Mouse (Mus musculus): ENCODE data around the gene Clba1. TPM values are rescaled to one million over a fixed set of nuclear protein-coding genes. Genes with fewer than 3 reads are reported as not detected.
"Not testable (repeated sequence)": the region's sequence is repeated elsewhere in the genome, so short reads cannot be mapped to it uniquely, and the experiment has no call there.

Gene Clba1
- polyA plus RNA-seq, 1 experiment from 2014 or later, result 46.3 TPM

DNA sequence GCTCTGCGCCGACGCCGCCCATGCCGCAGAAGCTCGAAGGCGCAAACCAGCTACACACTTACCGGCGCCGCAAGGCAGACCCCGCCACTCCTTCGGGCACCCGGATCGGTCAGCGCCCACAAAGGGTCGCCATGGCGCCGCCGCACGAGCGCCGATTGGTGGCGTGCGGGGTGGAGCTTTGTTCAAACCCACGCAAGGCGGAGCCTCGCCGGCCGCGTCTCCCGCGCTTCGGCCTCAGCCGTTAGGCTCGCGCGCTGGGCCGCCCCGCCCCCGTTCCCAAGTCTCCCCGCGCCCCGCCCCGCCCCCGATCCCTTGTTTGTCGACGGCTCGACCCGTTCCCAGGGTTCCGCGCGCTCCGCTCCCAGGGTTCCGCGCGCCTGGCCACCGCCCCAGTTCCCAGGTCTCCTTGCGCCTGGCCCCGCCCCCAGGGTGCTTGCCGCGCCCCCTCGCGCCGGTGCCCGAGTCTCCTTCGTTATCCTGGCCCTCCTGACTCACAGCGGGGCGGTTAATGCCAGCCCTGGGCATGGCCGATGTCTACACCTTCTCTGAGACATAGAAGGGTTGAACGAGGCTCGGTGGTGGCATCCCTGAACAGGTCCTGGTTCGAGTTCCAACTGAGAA lies 20.6 kb downstream of the Clba1 start, which contains the start of gene Cdca4:
TSS of gene Cdca4 (minus strand) at position 180 of the 621 bp plus-strand sequence.
- ChIA-PET POLR2A (interaction anchor here (1.2 kb wide), 2 partner anchors 11 to 12 kb away, joined by 3 to 4 read pairs; no protein-coding TSS in a partner anchor), CTCF (interaction anchor here (1.2 to 1.5 kb wide), 2 partner anchors 14 to 31 kb away, joined by 3 to 4 read pairs; no protein-coding TSS in a partner anchor)
- TF ChIP-seq CTCF (IDR thresholded peaks at IDR 0.05), result no peak
- DNase-seq (ENCODE audit: low read depth, low spot score) (peak; percentile 65), ATAC-seq (peak; percentile 95)
- in situ Hi-C loops (cut with MboI; ENCODE audit: low pct_unique_long_range_greater_than_20kb), result no loop called here
- H3K27me3 ChIP-seq, result no peaks in the 10 kb centered on the region

GRCm38 (mm10) chr12:112830141-112830540 lies 21.4 kb downstream of the Clba1 start:
- DNase-seq (ENCODE audit: low read depth, low spot score) (no peak), ATAC-seq (no peak)
- in situ Hi-C loops (cut with MboI; ENCODE audit: low pct_unique_long_range_greater_than_20kb), result no loop called here
- H3K27me3 ChIP-seq, result no peaks in the 10 kb centered on the region
- ChIA-PET CTCF (interaction anchor here (0.9 kb wide), 1 partner anchor 11 kb away, joined by 3 read pairs; no protein-coding TSS in a partner anchor), POLR2A (interaction anchor here (1.1 kb wide), 1 partner anchor 21 kb away, joined by 5 read pairs; the partner anchor contains the start of gene Clba1)
- no peak for TF ChIP-seq CTCF (IDR thresholded peaks at IDR 0.05)

DNA sequence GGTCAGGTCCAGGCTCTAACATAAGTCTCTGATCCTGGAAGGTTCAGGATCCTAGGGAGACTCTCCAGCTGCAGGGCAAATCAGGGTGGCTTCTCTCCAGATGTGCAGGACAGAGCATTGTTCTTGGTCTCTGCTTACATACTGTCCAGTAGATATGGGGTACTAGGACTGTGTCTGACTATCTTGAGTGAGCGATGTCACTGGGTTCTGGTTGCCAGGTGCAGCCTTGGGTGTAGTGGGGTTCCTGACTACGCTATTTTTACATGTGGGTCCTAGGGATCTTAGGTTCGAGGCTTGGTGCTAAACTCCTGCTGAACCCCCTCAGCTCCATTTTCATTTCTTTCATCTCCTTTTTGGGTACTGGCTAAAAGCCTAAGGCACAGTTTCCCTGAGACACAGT lies 21.8 kb downstream of the Clba1 start:
- in situ Hi-C loops (cut with MboI; ENCODE audit: low pct_unique_long_range_greater_than_20kb), result no loop called here
- ChIA-PET CTCF (interaction anchor here (0.9 to 1.4 kb wide), 2 partner anchors 11 to 13 kb away, joined by 3 read pairs; no protein-coding TSS in a partner anchor), POLR2A (interaction anchor here (1.1 kb wide), 1 partner anchor 22 kb away, joined by 5 read pairs; the partner anchor contains the start of gene Clba1)
- no peaks in the 10 kb centered on the region for H3K27me3 ChIP-seq
- no peak for DNase-seq (ENCODE audit: low read depth, low spot score)
- ATAC-seq, result no peak
- TF ChIP-seq CTCF (IDR thresholded peaks at IDR 0.05), result no peak

- POLR2A ChIA-PET, result no interaction called here
- in situ Hi-C loops (cut with MboI; ENCODE audit: low pct_unique_long_range_greater_than_20kb), result no loop called here
Observed at GRCm38 (mm10) chr12:112832411-112832810, 23.7 kb downstream of the Clba1 start.

GRCm38 (mm10) chr12:112833527-112833926 lies 24.8 kb downstream of the Clba1 start:
- ATAC-seq, result no peak
- CTCF ChIA-PET, result no interaction called here
- no peak for DNase-seq (ENCODE audit: low read depth, low spot score)
- POLR2A ChIA-PET, result no interaction called here
- H3K27me3 ChIP-seq, result no peaks in the 10 kb centered on the region
- TF ChIP-seq CTCF (IDR thresholded peaks at IDR 0.05), result no peak
- in situ Hi-C loops (cut with MboI; ENCODE audit: low pct_unique_long_range_greater_than_20kb), result no loop called here

More at GRCm38 (mm10) chr12:112832411-112832810, 23.7 kb downstream of the Clba1 start:
- CTCF ChIA-PET, result interaction anchor here (1.4 kb wide), 1 partner anchor 10 kb away, joined by 4 read pairs; no protein-coding TSS in a partner anchor
- no peaks in the 10 kb centered on the region for H3K27me3 ChIP-seq
- ATAC-seq (no peak), DNase-seq (ENCODE audit: low read depth, low spot score) (no peak)
- TF ChIP-seq CTCF (IDR thresholded peaks at IDR 0.05), result no peak

- no peaks in the 10 kb centered on the region for H3K27me3 ChIP-seq
- ATAC-seq (no peak), DNase-seq (ENCODE audit: low read depth, low spot score) (no peak)
- CTCF ChIA-PET, result interaction anchor here (1.0 to 1.5 kb wide), 3 partner anchors 8 to 22 kb away, joined by 3 to 7 read pairs (median 3); no protein-coding TSS in a partner anchor
- no peak for TF ChIP-seq CTCF (IDR thresholded peaks at IDR 0.05)
- in situ Hi-C loops (cut with MboI; ENCODE audit: low pct_unique_long_range_greater_than_20kb), result no loop called here
- POLR2A ChIA-PET, result no interaction called here
Observed at GRCm38 (mm10) chr12:112835046-112835445, 26.3 kb downstream of the Clba1 start.

DNA sequence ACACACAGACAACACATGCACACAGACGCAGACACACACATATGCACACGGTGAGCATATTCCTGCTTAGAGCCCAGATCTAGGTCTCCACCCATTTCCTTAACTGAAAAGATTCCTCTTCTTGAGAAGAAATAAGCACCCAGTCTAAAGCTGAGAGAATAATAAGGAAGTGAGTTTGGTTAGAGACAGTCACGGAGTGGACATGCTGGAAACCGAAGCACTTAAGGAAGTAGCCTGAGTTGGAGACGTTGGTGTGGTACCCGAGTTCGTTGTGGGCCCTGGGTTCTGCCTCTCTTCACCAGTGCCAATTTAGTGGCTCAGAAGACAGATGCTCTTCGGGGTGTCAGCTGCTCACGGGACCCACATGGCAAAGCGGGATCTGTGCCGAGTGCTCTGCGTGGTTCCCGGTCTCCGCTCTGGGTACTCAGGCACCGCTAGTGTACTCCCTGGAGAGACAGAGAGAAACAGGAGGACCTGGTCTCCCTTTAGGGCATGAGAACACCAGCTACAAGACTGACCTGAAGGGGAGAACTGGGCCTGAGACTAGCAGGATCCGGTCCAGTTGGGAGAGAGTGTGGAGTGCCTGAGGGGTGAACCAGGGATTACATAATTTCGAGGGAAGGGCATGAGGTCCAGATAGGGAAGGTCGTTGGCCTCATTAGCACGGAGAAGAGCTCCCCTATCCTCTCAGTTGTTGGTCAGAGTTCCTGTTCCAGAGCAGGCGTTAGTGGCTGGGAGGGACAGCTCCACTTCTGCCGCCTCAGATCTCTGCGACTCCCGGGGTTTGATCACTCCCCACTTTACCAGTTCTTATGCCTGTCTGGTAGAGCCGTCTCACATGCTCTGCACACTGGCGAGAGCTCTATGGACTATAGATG lies 31.7 kb downstream of the Clba1 start:
- ChIA-PET CTCF (interaction anchor here (1.0 kb wide), 1 partner anchor 37 kb away, joined by 3 read pairs; no protein-coding TSS in a partner anchor), POLR2A (interaction anchor here (1.0 kb wide), 1 partner anchor 11 kb away, joined by 3 read pairs; the partner anchor contains the start of gene Cdca4)
- ATAC-seq (no peak), DNase-seq (ENCODE audit: low read depth, low spot score) (no peak)
- in situ Hi-C loops (cut with MboI; ENCODE audit: low pct_unique_long_range_greater_than_20kb), result loop anchor here (5.0 kb wide), 2 partner anchors 43 to 93 kb away; no protein-coding TSS in a partner anchor
- TF ChIP-seq CTCF (IDR thresholded peaks at IDR 0.05), result no peak
- no peaks in the 10 kb centered on the region for H3K27me3 ChIP-seq

DNA sequence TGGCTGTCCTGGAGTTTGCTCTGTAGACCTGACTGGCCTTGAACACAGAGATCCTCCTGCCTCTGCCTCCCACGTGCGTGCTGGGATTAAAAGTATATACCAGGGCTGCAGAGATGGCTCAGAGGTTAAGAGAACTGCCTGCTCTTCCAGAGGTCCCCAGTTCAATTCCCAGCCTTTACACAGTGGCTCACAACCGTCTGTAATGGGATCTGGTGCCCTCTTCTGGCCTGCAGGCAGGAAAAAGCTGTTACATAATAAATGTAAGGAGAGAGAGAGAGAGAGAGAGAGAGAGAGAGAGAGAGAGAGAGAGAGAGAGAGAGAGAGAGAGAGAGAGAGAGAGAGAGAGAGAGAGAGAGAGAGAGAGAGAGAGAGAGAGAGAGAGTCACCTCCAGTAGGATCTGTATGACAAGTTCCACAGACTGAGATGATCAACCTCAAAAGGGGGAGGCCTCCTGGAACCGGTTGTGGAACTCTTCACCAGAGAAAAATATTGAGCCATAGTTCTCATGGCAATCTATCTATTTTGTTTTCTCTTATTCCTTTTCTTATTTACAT lies 32.7 kb downstream of the Clba1 start:
- DNase-seq (ENCODE audit: low read depth, low spot score); H3K27me3 ChIP-seq; ATAC-seq: not testable (repeated sequence)
- ChIA-PET CTCF (interaction anchor here (1.0 kb wide), 1 partner anchor 38 kb away, joined by 3 read pairs; no protein-coding TSS in a partner anchor), POLR2A (interaction anchor here (1.0 kb wide), 1 partner anchor 12 kb away, joined by 3 read pairs; the partner anchor contains the start of gene Cdca4)
- in situ Hi-C loops (cut with MboI; ENCODE audit: low pct_unique_long_range_greater_than_20kb), result loop anchor here (5.0 kb wide), 2 partner anchors 44 to 94 kb away; no protein-coding TSS in a partner anchor
- peak; percentile 38 for TF ChIP-seq CTCF (IDR thresholded peaks at IDR 0.05)

DNA sequence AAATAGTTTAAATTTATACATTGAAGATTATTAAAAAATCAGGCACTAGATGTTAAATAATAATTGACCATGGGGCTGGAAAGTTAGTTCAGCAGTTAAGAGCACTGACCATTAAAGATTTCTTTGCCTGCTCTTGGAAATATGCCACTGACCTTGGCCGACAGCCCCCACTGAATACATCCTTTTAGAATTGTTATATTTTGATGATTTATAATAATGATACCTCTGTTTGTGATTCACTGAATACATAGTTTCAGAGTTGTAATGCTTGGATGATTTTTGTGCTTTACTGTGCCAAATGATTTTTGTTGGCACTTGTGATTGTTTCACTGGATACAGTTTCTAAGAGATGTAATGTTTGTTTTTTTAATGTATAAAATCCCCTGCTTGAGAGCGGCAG lies 33.4 kb downstream of the Clba1 start:
- POLR2A ChIA-PET, result interaction anchor here (0.6 kb wide), 1 partner anchor 94 kb away, joined by 3 read pairs; no protein-coding TSS in a partner anchor
- ATAC-seq; H3K27me3 ChIP-seq; DNase-seq (ENCODE audit: low read depth, low spot score): not testable (repeated sequence)
- in situ Hi-C loops (cut with MboI; ENCODE audit: low pct_unique_long_range_greater_than_20kb), result loop anchor here (5.0 kb wide), 2 partner anchors 45 to 95 kb away; no protein-coding TSS in a partner anchor
- CTCF ChIA-PET, result interaction anchor here (1.9 to 2.5 kb wide), 2 partner anchors 10 to 95 kb away, joined by 4 to 18 read pairs; no protein-coding TSS in a partner anchor
